Mouse (Mus musculus): ENCODE data around the gene Slc1a7. TPM values are rescaled to one million over a fixed set of nuclear protein-coding genes. Genes with fewer than 3 reads are reported as not detected.

The Slc1a7 gene
- polyA plus RNA-seq, 1 experiment from 2014 or later, result 0.15 TPM

DNA sequence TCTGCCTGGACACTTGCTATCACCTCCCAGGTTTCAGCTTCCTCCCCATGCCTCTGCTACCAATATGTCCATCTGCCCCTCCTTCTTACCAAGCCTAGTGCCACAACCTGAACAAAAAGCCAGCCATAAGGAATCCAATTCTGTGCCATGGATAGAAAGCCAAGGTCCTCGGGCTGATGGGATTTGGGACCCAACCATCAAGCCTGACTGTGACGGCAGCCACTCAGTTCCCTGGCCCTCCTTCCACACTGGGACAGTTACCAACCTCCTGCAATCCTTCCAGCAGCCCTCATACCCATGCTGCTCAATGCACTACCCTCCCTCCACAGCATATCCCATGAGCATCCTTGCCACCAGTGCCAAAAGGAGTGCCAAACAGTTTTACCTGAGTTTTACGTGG lies 48.2 kb downstream of the Slc1a7 start:
- Histone ChIP-seq H3K27me3 (replicated peaks; ENCODE audit: control insufficient read depth, insufficient read depth, low read length) (no peaks in the 10 kb centered on the region), H3K36me3 (ENCODE audit: control insufficient read depth, insufficient read depth, low read length) (no peaks in the 10 kb centered on the region), H3K4me2 (ENCODE audit: low read depth, low read length) (no peak overlapping the region), H3K9ac (ENCODE audit: low read depth, low read length) (no peak overlapping the region), H3K4me1 (ENCODE audit: control insufficient read depth, insufficient read depth, low read length) (no peaks in the 10 kb centered on the region), H3K9me3 (ENCODE audit: control insufficient read depth, low read length) (no peaks in the 10 kb centered on the region), H3K27ac (ENCODE audit: low read length) (no peak overlapping the region), H3K4me3 (ENCODE audit: low read length) (no peak overlapping the region)
- ATAC-seq, result no peak
- WGBS, result 81% methylated on average over 3 of the region's 3 CpGs

DNA sequence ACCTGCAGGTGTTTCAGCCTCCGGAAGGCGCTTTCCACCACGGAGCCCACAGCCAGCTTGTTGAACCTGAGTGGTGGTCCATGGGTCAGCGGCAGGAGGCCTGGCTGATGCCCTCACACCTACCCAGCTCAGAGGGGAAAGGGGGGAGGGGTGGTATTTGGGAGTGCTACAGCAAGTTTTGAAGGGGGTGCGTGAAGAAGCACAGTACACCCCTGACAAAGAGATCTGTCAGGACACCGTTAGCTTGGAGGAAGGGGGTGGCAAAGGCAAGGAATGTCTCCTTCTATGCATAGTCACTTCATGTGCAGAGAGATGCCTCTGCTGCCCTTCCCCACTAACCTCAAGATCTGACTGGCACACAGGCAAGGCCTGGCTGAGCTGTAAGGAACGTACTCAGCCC lies 49.7 kb downstream of the Slc1a7 start:
- no peaks in the 10 kb centered on the region for H3K36me3 ChIP-seq (ENCODE audit: control insufficient read depth, insufficient read depth, low read length)
- WGBS, result 83% methylated on average over 7 of the region's 7 CpGs
- H3K4me3 ChIP-seq (ENCODE audit: low read length), result no peak overlapping the region
- H3K9ac ChIP-seq (ENCODE audit: low read depth, low read length), result no peak overlapping the region
- H3K27me3 ChIP-seq (replicated peaks; ENCODE audit: control insufficient read depth, insufficient read depth, low read length), result no peaks in the 10 kb centered on the region
- no peaks in the 10 kb centered on the region for H3K9me3 ChIP-seq (ENCODE audit: control insufficient read depth, low read length)
- H3K4me2 ChIP-seq (ENCODE audit: low read depth, low read length), result no peak overlapping the region
- H3K27ac ChIP-seq (ENCODE audit: low read length), result no peak overlapping the region
- no peak for ATAC-seq
- H3K4me1 ChIP-seq (ENCODE audit: control insufficient read depth, insufficient read depth, low read length), result no peaks in the 10 kb centered on the region

DNA sequence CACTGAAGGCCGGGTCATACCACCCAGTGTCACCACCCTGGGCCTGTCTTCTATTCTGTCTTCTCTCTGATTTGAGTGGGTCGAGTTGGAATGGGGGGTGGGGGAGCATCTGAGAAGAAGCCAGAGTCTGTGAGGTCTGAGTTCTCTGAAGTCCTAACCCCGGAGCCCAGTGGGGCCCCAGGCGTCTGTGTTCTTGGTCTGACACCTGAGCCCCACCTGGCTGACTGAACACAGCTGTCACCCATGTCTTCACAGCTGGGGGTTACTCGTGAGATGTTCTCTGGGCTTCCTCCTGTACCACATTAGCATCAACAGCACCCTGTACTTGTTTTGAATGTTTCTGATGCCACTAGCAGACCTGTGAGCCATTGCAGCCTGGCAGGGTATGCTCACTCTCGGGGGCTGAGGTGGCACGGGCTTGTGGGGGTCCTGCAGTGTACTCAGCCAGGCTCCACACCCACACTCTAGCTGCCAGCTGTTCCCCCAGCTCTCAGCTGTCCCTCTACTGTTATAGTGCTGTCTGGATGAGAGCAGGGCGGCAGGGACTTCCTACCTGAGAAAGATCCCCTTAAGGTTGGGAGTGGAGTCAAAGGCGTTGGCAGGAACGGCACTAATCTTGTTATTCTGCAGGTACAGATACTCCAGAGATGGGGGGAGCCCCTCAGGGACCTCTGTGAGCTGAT lies 50.2 kb downstream of the Slc1a7 start:
- Histone ChIP-seq H3K4me3 (ENCODE audit: low read length) (no peak overlapping the region), H3K4me1 (ENCODE audit: control insufficient read depth, insufficient read depth, low read length) (no peaks in the 10 kb centered on the region), H3K27ac (ENCODE audit: low read length) (no peak overlapping the region), H3K9ac (ENCODE audit: low read depth, low read length) (no peak overlapping the region), H3K27me3 (replicated peaks; ENCODE audit: control insufficient read depth, insufficient read depth, low read length) (no peaks in the 10 kb centered on the region), H3K4me2 (ENCODE audit: low read depth, low read length) (no peak overlapping the region), H3K9me3 (ENCODE audit: control insufficient read depth, low read length) (no peaks in the 10 kb centered on the region), H3K36me3 (ENCODE audit: control insufficient read depth, insufficient read depth, low read length) (no peaks in the 10 kb centered on the region)
- 42% methylated on average over 10 of the region's 10 CpGs for WGBS
- ATAC-seq, result no peak

DNA sequence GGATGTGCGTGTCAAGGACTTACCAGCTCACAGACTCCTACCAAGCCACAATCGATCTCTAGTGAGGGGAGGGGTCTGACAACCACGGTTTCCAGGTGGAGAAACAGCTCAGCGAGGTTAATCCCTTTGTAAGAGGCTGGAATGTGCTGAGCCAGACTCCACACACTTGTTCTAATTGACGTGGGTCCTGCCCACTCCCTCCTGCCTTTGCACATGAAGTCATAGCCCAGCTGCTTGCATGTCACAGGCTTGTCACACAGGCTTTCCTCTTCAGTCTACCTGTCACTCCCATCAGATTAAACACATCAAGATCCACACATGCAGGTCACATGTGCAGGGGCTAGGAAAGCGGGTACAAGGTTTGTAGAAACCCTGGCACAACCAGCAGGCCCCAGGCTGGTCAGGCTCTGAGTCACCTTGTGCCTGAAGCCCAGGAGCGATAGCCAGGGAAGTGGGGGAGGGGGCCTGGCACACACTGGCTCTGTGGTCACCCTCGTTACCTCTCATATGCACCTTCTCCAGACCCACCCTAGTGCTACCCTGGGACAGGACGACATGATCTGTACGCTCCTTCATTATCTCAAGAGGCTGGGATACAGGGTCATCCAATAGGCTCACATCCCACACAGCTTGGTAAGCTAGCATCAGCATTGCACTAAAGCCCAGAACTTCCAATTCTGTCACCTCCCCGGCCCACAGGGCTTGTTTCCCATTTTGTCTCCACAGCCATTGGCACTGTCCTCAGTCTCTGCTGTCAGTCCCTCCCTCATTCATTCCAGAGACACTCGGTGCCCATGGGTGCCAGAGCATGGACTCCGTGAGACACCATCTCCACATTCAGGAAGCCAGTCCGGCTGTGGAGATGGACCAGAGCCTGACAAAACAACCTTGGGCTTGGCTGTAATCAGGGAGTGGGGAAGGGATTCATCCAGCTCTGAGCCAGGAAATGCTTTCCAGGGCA lies 51.1 kb downstream of the Slc1a7 start:
- Histone ChIP-seq H3K9me3 (ENCODE audit: control insufficient read depth, low read length) (no peaks in the 10 kb centered on the region), H3K4me1 (ENCODE audit: control insufficient read depth, insufficient read depth, low read length) (peaks cover 1% of the 10 kb centered on the region; the same call in 1 of the 2 replicates), H3K4me3 (ENCODE audit: low read length) (no peak overlapping the region), H3K36me3 (ENCODE audit: control insufficient read depth, insufficient read depth, low read length) (no peaks in the 10 kb centered on the region), H3K4me2 (ENCODE audit: low read depth, low read length) (no peak overlapping the region), H3K27me3 (replicated peaks; ENCODE audit: control insufficient read depth, insufficient read depth, low read length) (no peaks in the 10 kb centered on the region), H3K9ac (ENCODE audit: low read depth, low read length) (no peak overlapping the region), H3K27ac (ENCODE audit: low read length) (no peak overlapping the region)
- 51% methylated on average over 14 of the region's 14 CpGs for WGBS
- no peak for ATAC-seq

DNA sequence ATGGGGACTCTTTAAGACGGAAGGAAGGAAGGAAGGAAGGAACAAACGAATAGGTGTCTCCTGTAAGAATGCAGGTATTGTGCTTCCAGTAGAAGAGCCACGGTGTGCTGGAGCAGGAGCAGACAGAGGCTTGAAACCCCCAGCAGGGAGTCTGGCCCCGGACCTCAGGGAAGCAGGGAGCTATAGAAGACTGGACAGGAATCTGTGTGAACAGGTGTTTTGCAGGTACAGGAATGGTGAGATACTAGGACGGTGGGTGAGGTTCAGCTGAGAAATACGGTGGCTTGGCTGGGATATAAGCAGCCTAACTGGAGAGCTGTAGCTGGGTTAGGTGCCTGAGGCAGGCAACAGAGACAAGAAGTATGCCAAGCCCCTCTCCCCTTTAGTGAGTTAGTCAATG lies 52.0 kb downstream of the Slc1a7 start:
- Histone ChIP-seq H3K4me3 (ENCODE audit: low read length) (no peak overlapping the region), H3K9me3 (ENCODE audit: control insufficient read depth, low read length) (no peaks in the 10 kb centered on the region), H3K36me3 (ENCODE audit: control insufficient read depth, insufficient read depth, low read length) (no peaks in the 10 kb centered on the region), H3K4me1 (ENCODE audit: control insufficient read depth, insufficient read depth, low read length) (peaks cover 7% of the 10 kb centered on the region; the same call in 1 of the 2 replicates), H3K27ac (ENCODE audit: low read length) (no peak overlapping the region), H3K27me3 (replicated peaks; ENCODE audit: control insufficient read depth, insufficient read depth, low read length) (no peaks in the 10 kb centered on the region), H3K9ac (ENCODE audit: low read depth, low read length) (no peak overlapping the region), H3K4me2 (ENCODE audit: low read depth, low read length) (no peak overlapping the region)
- ATAC-seq, result no peak
- 84% methylated on average over 6 of the region's 6 CpGs for WGBS

DNA sequence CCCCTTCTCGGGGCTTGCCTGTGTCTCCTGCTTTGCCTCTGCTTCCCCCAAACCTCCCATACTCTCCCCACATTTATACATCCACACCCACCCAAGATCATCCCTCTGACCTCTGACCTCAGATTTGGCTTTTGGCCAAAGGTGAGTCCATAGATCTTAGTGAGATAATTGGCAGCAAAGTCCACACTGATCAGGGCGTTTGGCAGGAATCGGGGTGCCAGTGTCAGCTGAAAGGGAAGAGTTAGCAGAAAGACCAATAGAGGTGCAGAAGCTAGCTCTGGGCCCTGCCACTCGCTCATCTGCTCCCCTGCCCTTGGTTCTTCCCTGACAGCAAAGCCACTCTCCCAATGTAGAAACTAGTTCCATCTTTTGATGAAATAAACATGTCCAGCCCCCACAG lies 55.1 kb downstream of the Slc1a7 start:
- Histone ChIP-seq H3K4me1 (ENCODE audit: control insufficient read depth, insufficient read depth, low read length) (peaks cover 9% of the 10 kb centered on the region; the same call in 1 of the 2 replicates), H3K36me3 (ENCODE audit: control insufficient read depth, insufficient read depth, low read length) (no peaks in the 10 kb centered on the region), H3K9me3 (ENCODE audit: control insufficient read depth, low read length) (no peaks in the 10 kb centered on the region), H3K4me3 (ENCODE audit: low read length) (no peak overlapping the region), H3K9ac (ENCODE audit: low read depth, low read length) (no peak overlapping the region), H3K4me2 (ENCODE audit: low read depth, low read length) (no peak overlapping the region), H3K27me3 (replicated peaks; ENCODE audit: control insufficient read depth, insufficient read depth, low read length) (no peaks in the 10 kb centered on the region), H3K27ac (ENCODE audit: low read length) (no peak overlapping the region)
- WGBS, result 88% methylated on average over 4 of the region's 4 CpGs
- ATAC-seq, result no peak

DNA sequence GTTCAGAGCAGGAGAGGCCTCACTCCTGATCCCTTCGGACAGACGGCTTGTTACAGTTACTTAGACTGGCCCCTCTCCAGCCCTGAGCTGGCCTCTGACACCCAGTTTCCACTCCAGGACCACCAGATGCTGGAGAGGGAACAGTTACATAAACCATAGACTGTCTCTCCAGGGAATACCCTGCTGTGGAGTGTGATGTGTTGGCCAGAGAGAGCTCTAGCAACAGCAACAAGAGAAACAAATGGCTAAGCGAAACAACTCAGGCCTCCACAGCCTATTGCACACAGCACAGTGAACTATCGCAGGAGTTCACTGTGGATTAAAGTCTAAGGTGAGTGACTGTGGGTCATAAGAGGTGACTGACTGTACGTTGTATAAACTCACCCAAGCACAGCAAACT lies 56.5 kb downstream of the Slc1a7 start:
- Histone ChIP-seq H3K9ac (ENCODE audit: low read depth, low read length) (no peak overlapping the region), H3K36me3 (ENCODE audit: control insufficient read depth, insufficient read depth, low read length) (no peaks in the 10 kb centered on the region), H3K4me2 (ENCODE audit: low read depth, low read length) (no peak overlapping the region), H3K4me1 (ENCODE audit: control insufficient read depth, insufficient read depth, low read length) (peaks cover 9% of the 10 kb centered on the region; the same call in 1 of the 2 replicates), H3K4me3 (ENCODE audit: low read length) (no peak overlapping the region), H3K27me3 (replicated peaks; ENCODE audit: control insufficient read depth, insufficient read depth, low read length) (no peaks in the 10 kb centered on the region), H3K9me3 (ENCODE audit: control insufficient read depth, low read length) (no peaks in the 10 kb centered on the region), H3K27ac (ENCODE audit: low read length) (peak overlapping the region; percentile 10; the same call in 1 of the 2 replicates)
- peak; percentile 81 for ATAC-seq
- WGBS, result 64% methylated on average over 5 of the region's 5 CpGs

DNA sequence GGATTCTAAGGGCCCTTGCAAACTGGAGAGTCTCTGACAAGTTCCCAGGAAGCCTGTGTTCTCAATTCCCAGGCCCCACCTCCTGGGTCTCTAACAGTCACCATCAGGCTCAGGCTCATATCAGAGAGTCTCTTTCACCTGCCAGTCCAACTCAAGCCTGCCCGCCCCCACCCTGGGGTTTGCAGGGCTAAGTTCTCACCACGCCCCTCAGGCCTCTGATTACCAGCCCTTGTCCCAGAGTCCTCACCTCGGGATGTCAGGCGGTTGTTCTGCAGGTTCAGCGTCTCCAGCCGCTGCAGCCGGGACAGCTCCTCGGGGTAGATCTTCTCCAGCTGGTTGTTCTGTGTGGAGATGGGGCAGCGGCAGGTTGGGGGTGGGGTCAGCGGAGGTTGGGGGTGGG lies 57.1 kb downstream of the Slc1a7 start:
- Histone ChIP-seq H3K9me3 (ENCODE audit: control insufficient read depth, low read length) (no peaks in the 10 kb centered on the region), H3K4me2 (ENCODE audit: low read depth, low read length) (peak overlapping the region; percentile 20), H3K4me1 (ENCODE audit: control insufficient read depth, insufficient read depth, low read length) (peaks cover 9% of the 10 kb centered on the region; the same call in 1 of the 2 replicates), H3K4me3 (ENCODE audit: low read length) (no peak overlapping the region), H3K27me3 (replicated peaks; ENCODE audit: control insufficient read depth, insufficient read depth, low read length) (0 out of 2 replicates have a peak, but pooled peaks cover 3% of the 10 kb centered on the region), H3K27ac (ENCODE audit: low read length) (peak overlapping the region; percentile 43; the same call in 1 of the 2 replicates), H3K36me3 (ENCODE audit: control insufficient read depth, insufficient read depth, low read length) (no peaks in the 10 kb centered on the region), H3K9ac (ENCODE audit: low read depth, low read length) (0 out of 2 replicates have a peak overlapping the region, but pooled peaks have one; percentile 16)
- 6% methylated on average over 10 of the region's 10 CpGs for WGBS
- ATAC-seq, result peak; percentile 91

DNA sequence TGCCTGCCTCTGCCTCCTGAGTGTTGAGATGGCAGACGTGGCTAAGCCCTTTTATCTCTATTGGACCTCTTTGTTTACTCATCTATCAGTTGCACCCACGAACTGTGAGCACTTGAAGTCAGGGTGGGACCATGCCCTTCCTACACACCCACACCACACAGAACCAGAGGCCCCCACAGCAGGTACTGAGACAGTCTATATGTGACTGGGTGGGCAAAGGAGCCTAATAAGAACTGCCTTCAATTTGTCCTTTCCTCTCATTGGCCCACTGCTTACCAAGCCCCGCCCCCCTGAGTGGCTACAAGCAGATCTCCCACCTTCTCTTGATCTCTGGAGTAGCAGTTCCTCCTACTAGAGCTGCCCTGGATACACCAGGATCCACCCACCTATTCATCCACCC lies 58.1 kb downstream of the Slc1a7 start:
- H3K4me2 ChIP-seq (ENCODE audit: low read depth, low read length), result no peak overlapping the region
- no peak overlapping the region for H3K27ac ChIP-seq (ENCODE audit: low read length)
- 0 out of 2 replicates have a peak, but pooled peaks have one; percentile 2 for ATAC-seq
- 33% methylated on average over 3 of the region's 3 CpGs for WGBS
- peaks cover 9% of the 10 kb centered on the region for H3K27me3 ChIP-seq (replicated peaks; ENCODE audit: control insufficient read depth, insufficient read depth, low read length)
- H3K4me1 ChIP-seq (ENCODE audit: control insufficient read depth, insufficient read depth, low read length), result peaks cover 14% of the 10 kb centered on the region
- no peaks in the 10 kb centered on the region for H3K36me3 ChIP-seq (ENCODE audit: control insufficient read depth, insufficient read depth, low read length)
- no peak overlapping the region for H3K9ac ChIP-seq (ENCODE audit: low read depth, low read length)
- no peaks in the 10 kb centered on the region for H3K9me3 ChIP-seq (ENCODE audit: control insufficient read depth, low read length)
- H3K4me3 ChIP-seq (ENCODE audit: low read length), result no peak overlapping the region
